Mouse (Mus musculus) stomach, postnatal 0 days (tissue): ENCODE measurements around the gene Bcl9l.

ENCODE experiments used
- CTCF ChIP-seq: IDR thresholded peaks from 2 replicates; pipeline ENCODE4 v1.5.1; 2016; ENCODE audit warnings: antibody characterized with exemption, low read depth, mild to moderate bottlenecking, moderate library complexity
- EP300 ChIP-seq: optimal IDR thresholded peaks from 2 replicates; pipeline ENCODE3; 2016; ENCODE audit warnings: antibody characterized with exemption

DNA sequence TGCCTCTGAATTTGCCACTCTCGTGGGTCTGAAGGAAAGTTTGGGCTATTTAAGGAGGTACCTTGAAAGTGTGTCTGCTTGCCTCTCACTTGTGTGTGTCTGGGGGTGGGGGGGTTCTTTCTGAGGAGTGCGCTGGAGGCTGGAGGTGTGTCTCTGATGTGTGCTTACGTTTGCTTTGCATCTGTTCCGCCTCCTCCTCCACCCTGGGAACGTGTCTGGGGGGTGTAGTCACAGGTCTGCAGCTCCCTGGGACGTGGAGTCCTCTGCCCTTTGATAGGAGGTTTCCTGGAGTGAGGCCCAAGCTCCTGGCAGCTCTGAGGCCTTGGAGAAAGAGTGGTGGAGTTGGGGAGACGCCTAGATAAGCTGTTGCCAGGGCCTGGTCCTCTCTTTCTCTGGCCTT lies 4.8 kb downstream of the Bcl9l start:
- TF ChIP-seq EP300 (no peak), CTCF (no peak)
